Mouse (Mus musculus) adrenal gland, postnatal 25 days (tissue): ENCODE measurements around the gene Camk2d. TPM values are rescaled to one million over a fixed set of nuclear protein-coding genes. Genes with fewer than 3 reads are reported as not detected.

Source experiments
- DNase-seq: peaks from one replicate; pipeline ENCODE4 v3.0.0; 2021; ENCODE audit warnings: mixed read lengths
- total RNA-seq: library from RNA; stranded (reverse); gene quantifications from 2 replicates; pipeline ENCODE4 v1.2.3, GENCODE M21; 2021

Gene Camk2d
- total RNA-seq, 1 experiment from 2014 or later, result 105 TPM

DNA sequence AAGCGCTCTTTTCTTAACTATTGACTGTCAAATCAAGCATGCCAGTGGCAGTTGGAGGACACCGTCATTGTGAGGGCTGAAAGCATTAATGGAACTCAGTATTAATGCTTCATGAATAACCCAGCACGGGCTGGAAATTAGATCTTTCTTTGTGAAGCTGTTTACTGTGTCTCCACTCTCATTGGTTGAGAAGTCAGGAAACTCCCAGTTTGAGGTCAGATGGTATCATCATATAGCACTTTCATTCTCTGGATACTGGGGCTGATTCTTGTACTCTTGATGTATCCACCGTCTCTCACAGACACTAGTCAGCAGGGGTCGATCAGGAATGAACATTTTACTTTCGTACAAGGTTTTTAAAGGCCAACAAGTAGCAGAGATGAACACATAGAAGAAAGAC, 54.6 kb downstream of the Camk2d start:
- no peak for DNase-seq

DNA sequence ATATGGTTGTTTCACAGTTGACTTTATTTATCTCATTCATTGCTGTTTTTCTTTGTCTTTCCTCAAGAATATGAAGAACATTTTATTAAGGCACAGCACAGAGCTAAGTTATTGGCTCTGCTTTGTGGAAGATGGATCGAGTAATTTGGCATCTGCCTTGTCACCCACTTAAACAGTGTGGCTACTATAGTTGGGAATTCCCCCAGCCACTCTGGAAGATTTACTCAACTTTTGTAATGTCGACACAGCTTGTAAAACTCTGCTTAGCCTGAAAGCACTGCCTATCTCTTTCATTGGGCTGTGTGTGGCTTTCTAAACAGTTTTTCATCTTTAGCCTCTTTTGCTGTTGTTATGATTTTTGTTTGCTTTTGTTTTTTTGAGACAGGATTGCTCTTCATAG, 56.3 kb downstream of the Camk2d start:
- no peak for DNase-seq

GRCm38 (mm10) chr3:126653118-126653517, 57.0 kb downstream of the Camk2d start:
- no peak for DNase-seq

GRCm38 (mm10) chr3:126656173-126656572, 60.1 kb downstream of the Camk2d start:
- DNase-seq, result no peak

GRCm38 (mm10) chr3:126657895-126658294, 61.8 kb downstream of the Camk2d start:
- no peak for DNase-seq

- DNase-seq, result no peak
Measured at GRCm38 (mm10) chr3:126658791-126659190, 62.7 kb downstream of the Camk2d start.

- no peak for DNase-seq
Measured at GRCm38 (mm10) chr3:126659235-126659634, 63.1 kb downstream of the Camk2d start.

DNA sequence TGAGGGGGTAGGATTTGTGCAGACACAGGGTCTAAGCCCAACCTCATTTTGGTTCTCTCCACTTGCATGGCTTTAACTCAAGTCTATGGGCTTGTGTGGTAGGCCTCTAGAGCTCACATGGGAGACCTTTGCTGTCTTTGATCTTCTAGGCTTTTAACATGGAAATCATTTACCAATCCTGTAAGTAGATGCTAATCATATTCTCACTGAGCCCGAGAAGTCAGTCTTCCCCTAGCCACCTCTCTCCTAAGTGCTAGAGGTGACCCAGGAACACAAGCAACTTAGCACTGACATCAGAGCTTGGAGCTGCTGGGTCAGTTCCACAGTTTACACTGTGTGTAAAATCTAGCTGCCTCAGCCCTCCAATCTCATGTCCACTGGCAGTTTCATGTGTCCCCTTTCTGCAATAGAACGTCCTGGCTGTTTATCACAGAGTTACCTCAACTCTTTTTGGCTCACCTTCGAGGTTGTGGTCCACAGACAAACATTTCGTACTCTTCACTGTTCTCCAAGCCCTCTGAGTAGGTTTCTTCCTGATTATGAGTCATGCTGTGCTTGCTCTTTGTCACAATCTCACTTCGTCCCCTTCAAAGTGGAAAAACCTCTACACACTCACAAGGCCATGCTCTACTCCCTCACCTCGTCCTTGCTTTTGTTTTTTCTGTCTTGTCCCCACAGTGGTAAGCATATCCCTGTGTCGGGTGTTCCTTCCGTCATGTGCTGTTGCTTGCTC, 63.9 kb downstream of the Camk2d start:
- DNase-seq, result no peak

DNA sequence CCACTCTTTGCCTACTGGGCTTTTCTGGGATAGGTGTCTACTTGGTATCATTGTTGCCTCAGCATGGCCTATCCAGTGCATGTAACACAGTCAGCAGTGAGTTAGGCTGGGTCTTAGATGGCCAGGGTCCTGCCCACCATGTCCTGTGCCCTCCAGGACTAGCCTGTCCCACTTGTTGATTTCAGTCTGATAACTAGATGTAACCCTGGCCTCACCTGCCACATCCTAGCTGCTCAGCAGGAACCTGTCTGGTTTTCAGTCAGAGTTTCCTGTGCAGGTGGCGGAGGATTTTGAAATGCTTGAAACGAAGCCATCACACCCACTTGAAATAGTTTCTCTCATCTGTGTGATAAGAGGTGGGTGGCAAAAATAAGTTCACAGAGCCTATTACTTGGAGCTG, 64.5 kb downstream of the Camk2d start:
- DNase-seq, result no peak

GRCm38 (mm10) chr3:126660986-126661385, 64.9 kb downstream of the Camk2d start:
- no peak for DNase-seq

DNA sequence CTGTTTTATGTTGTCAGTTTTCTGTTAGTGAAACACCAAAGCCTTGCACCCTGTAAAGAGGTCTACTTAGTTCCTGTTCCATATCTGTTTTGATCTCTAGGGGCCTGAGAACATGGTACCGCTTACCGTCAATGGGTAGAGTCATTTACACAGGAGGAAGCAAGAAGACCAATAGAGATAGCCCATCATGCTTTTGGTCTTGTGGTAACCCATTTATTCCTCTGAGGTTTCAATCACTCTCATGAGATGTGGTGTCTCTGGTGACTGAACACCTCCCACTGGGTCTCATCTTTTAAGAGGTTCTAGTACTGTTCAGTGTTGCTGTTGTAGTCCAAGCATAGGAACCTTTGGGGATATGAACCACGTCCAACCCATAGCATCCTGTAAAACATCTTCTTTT, 65.8 kb downstream of the Camk2d start:
- no peak for DNase-seq

- no peak for DNase-seq
Measured at GRCm38 (mm10) chr3:126663436-126663835, 67.3 kb downstream of the Camk2d start.

DNA sequence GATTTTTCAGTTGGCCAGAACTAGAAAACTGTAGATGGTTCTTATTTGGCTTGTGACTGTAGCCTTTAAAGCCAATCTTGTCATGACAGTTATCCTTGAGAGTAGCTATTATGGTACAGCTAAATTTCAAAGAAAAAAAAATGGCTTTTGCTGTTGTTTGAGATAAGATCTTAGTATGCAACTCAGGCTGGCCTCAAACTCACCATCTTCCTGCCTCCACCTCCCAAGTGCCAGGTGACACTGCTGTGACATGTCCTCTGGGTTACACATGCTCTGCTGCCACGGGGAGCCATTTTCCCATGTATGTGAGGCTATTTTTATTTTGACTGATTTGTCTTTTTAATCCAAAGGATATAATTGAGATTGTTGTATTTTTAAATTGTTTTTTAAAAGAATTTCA, 69.8 kb downstream of the Camk2d start:
- DNase-seq, result no peak

DNA sequence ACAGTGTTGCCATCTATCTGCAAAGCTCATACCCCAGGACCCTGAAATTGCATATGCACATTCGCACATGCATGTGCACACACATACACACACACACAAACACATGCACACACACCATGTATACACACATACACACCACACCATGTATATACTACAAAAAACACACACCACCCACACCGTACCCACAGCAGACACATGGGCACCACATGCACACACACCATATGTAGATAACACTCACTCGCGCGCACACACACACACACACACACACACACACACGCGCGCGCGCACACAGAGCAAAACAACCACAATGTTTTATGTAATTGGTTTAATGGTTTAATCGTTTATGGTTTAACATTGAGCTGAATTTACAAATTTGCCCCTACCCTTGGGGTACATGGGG, 70.9 kb downstream of the Camk2d start:
- DNase-seq, result no peak

- DNase-seq, result peak; percentile 54
Measured at GRCm38 (mm10) chr3:126667451-126667850, 71.3 kb downstream of the Camk2d start.

DNA sequence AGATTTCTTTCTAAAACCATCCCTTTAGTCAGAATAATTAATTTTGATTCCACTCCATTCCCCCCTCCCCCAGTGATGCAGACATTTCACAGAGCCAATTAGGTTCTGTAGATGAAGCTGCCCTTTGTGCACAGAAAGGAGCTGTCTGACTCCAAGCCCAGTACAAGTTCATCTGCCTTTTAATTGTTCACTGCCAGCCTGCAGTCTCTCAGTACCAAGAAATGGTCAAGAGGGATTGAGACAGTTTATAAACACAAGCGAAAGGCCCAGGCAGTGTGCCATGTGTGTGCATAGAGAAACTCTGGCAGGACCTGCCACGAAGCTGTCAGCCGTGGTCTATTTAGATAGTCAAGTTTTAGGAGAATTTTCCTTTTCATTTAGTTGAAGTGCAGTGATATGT, 72.0 kb downstream of the Camk2d start:
- no peak for DNase-seq

DNA sequence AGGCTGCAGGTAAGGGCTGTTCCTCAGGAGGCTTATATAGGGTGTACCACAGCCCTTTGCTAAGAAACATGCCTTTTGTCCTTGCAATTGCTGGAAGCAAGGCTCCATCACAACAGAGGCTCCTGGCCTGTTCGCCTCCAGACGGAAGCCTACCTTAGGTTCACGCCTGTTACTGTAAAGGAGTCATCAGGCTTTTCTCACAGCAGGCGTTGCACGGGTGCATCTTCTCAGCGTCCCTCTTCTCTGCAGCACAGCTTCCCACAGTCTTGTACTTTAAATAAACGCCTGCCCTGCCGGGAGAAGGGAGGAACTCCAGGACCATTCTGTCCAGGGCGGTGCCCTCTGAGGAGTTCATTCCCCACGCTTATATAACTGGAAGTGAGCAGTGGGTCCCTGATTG, 72.6 kb downstream of the Camk2d start:
- no peak for DNase-seq

DNA sequence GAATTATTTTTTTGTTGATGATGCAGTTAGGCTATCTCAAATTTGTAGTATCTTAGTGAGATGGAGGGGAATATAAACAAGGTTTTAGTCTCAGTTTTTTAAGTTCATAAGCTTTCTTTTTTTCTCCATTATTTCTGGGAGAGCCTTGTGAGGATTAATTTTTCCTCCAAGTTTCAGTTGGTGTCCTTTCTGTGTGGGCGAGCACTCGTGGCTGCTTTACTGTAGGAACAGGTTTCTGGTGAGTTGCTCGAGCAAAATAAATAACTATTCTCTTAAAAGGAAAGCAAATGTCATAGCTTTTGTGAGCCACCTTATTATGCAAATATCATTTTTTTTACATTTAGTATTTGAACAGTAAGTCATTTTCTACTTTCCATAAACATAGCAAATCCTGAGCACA, 74.3 kb downstream of the Camk2d start:
- DNase-seq, result no peak

DNA sequence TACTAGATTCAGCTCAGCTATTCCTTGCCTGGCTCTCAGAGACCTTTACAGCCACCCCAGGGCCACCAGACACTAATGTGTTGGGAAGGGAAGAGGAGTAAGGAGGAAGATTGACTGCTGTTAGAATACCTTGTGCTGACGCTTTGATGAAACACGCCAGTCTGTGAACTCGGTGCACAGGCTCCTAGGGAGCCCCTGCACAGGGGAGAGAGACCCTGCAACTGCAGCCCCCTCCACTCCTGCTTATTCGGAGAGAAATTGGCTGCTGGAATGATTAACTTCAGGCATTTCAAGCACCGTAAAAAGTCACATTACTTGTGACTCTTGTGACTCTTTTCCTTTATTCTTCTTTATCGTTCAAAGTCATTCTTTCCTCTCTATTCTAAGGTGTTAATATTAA, 75.2 kb downstream of the Camk2d start:
- DNase-seq, result no peak

DNA sequence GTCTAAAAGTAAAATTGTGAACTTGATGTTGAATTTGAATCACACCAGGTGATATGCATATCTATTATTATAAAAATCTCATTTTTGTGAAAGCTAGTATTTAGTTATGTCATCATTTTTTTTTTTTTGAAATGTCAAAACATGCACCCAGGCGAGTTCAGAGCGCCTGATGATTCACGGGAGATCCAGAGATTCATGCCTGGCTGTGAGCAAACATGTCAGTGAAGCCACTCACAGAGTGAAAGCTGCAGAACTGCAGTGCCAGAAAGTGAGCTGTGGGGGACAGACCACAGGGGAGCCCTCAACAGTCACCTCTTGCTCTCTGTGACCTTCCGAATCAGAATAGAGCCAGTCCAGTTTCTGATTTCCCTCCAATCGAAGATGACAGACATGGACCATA, 84.9 kb downstream of the Camk2d start:
- DNase-seq, result no peak

DNA sequence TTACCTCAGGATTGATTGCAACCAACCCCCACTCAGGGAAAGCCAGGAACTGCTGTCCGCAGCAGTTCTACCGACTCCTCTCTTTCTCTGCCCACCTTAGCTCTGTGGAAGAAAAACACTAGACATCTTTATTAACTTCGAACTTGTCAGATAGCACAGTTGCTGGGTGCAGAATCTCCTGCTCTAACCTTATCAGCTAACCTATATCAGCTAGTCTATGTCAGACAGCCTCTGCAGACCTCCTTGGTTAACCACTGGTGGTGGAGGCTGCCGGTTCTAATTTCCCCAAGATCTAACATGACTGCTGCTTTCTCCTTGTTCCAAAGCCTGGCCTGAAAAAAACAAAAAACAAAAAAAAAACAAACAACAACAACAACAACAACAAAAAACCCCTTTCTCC, 85.9 kb downstream of the Camk2d start:
- DNase-seq, result no peak

GRCm38 (mm10) chr3:126685363-126685762, 89.3 kb downstream of the Camk2d start:
- no peak for DNase-seq

DNA sequence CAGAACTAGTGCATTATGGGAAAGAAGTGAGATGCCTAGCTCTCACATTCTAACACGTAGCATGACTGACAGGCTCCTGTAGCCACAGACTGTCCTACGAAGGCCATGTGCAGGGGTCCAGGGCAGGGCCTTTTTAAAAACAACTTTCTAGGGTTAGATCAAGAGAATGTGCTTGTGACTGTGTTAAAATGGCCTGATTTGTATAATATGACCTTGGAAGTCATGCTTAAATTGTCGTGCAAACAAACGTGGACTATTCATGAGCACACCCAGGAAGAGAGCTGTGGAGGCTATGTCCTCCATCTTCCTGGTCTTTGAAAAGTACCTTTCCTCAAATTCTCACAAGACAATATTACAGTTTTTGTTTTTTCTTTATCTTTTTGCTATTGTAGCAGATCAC, 91.0 kb downstream of the Camk2d start:
- DNase-seq, result no peak

DNA sequence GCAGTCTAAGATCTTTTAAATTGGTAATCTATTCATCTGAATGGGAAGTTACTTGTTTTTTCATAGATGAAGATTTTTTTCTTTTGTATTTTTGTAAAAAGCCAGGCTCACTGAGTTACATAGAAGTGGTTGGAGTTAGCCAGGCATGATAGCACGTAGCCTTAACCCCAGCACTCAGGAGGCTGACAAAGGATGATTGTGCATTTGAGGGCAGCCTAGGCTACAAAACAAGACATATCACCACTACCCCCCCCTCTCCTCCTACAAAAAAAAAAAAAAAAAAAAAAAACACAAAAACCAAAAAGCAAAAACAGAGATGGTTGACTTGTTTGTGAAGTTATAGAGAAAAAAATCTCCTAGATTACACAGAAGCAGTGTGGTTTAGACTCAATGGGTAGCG, 92.4 kb downstream of the Camk2d start:
- no peak for DNase-seq
